Comparison of ENCODE assay signal across 20 mouse cellular contexts in genomic region chr6:144167058-144167457, GRCm38 (mm10).
A peak's percentile ranks its signal among the peaks of the same experiment; 100 is the strongest.
DNase-seq lines count a peak whose midpoint lies in the region; ATAC-seq and TF ChIP-seq lines count a peak whose summit lies in the region.
"Had no signal": no experiment of that assay in that cellular context is flagged by ENCODE, and none has a peak within 500 bp of the region (broad histone marks: within the 10 kb centered on the region; RNA-seq: fewer than 3 reads in every experiment).

No protein-coding gene starts in this region.

- TF ChIP-seq CTCF in left cerebral cortex, adult 2 months (IDR thresholded peaks at IDR 0.05): no peak

- no peak overlapping the region for H3K4me2 ChIP-seq in forebrain, embryonic 12.5 days
- no peak overlapping the region for H3K4me2 ChIP-seq in forebrain, embryonic 16.5 days (ENCODE audit: low read length)
- no peak overlapping the region for H3K4me2 ChIP-seq in hindbrain, embryonic 15.5 days
- H3K4me2 ChIP-seq in midbrain, embryonic 16.5 days (ENCODE audit: low read length): no peak overlapping the region

- H3K36me3 ChIP-seq in forebrain, embryonic 12.5 days (replicated peaks): no peaks in the 10 kb centered on the region
- H3K36me3 ChIP-seq in forebrain, embryonic 16.5 days (ENCODE audit: control insufficient read depth, insufficient read depth): no peaks in the 10 kb centered on the region
- H3K36me3 ChIP-seq in hindbrain, embryonic 15.5 days: no peaks in the 10 kb centered on the region
- H3K36me3 ChIP-seq in midbrain, embryonic 16.5 days (ENCODE audit: control insufficient read depth, insufficient read depth, low read length): no peaks in the 10 kb centered on the region
- H3K36me3 ChIP-seq: midbrain, embryonic 12.5 days had no signal

- 0 out of 2 replicates have a peak, but pooled peaks have one; percentile 51 for ATAC-seq in forebrain, embryonic 12.5 days (ENCODE audit: low FRiP score)
- ATAC-seq in forebrain, embryonic 16.5 days: no peak
- ATAC-seq in hindbrain, embryonic 15.5 days (ENCODE audit: low FRiP score, low read depth): peak; percentile 34; the same call in 1 of the 2 replicates
- ATAC-seq in midbrain, embryonic 16.5 days: peak; percentile 66
- ATAC-seq: intestine, postnatal 0 days had no signal

- no peak for DNase-seq in left cerebral cortex, adult 2 months (ENCODE audit: extremely low spot score in 1 of 2, low spot score in 2 of 2)
- DNase-seq in left cerebral cortex, postnatal 36 days (ENCODE audit: low spot score in 2 of 2): no peak
- no peak for DNase-seq in adrenal gland, postnatal 14 days
- DNase-seq: adrenal gland, adult 2 months; cerebellum, postnatal 10 days; embryo, embryonic 11 days; gastrocnemius, postnatal 14 days; liver; lung, adult 18-20 months; right cerebral cortex, postnatal 14 days; thymus, postnatal 14 days had no signal

- H3K4me3 ChIP-seq in forebrain, embryonic 12.5 days (replicated peaks): no peak overlapping the region
- H3K4me3 ChIP-seq in forebrain, embryonic 16.5 days (replicated peaks; ENCODE audit: low read length): no peak overlapping the region
- H3K4me3 ChIP-seq in left cerebral cortex, adult 2 months: no peak overlapping the region
- H3K4me3 ChIP-seq in hindbrain, embryonic 15.5 days: no peak overlapping the region
- no peak overlapping the region for H3K4me3 ChIP-seq in midbrain, embryonic 16.5 days (ENCODE audit: low read depth, low read length)
- H3K4me3 ChIP-seq: layer of hippocampus, adult 2 months; midbrain, embryonic 12.5 days had no signal

- no peak overlapping the region for H3K27ac ChIP-seq in forebrain, embryonic 12.5 days
- H3K27ac ChIP-seq in forebrain, embryonic 16.5 days (ENCODE audit: low read length): no peak overlapping the region
- 0 out of 2 replicates have a peak overlapping the region, but pooled peaks have one; percentile 1 for H3K27ac ChIP-seq in left cerebral cortex, adult 2 months
- no peak overlapping the region for H3K27ac ChIP-seq in hindbrain, embryonic 15.5 days (replicated peaks)
- H3K27ac ChIP-seq in midbrain, embryonic 16.5 days (ENCODE audit: low read length): no peak overlapping the region
- H3K27ac ChIP-seq: stomach, postnatal 0 days had no signal

- H3K4me1 ChIP-seq in forebrain, embryonic 12.5 days: peaks cover 46% of the 10 kb centered on the region
- H3K4me1 ChIP-seq in forebrain, embryonic 16.5 days (replicated peaks; ENCODE audit: control insufficient read depth, insufficient read depth, low read length): peaks cover 26% of the 10 kb centered on the region
- peaks cover 16% of the 10 kb centered on the region for H3K4me1 ChIP-seq in hindbrain, embryonic 15.5 days (replicated peaks)
- H3K4me1 ChIP-seq in midbrain, embryonic 16.5 days (ENCODE audit: control insufficient read depth, insufficient read depth, low read length): peaks cover 9% of the 10 kb centered on the region

- 95% methylated on average over 7 of the region's 7 CpGs for WGBS in forebrain, embryonic 12.5 days
- WGBS in forebrain, embryonic 16.5 days: 98% methylated on average over 7 of the region's 7 CpGs
- WGBS in hindbrain, embryonic 15.5 days: 96% methylated on average over 7 of the region's 7 CpGs
- 97% methylated on average over 7 of the region's 7 CpGs for WGBS in midbrain, embryonic 16.5 days

- no peaks in the 10 kb centered on the region for H3K27me3 ChIP-seq in forebrain, embryonic 12.5 days
- H3K27me3 ChIP-seq in forebrain, embryonic 16.5 days (replicated peaks; ENCODE audit: control insufficient read depth, insufficient read depth, low read length): no peaks in the 10 kb centered on the region
- H3K27me3 ChIP-seq in hindbrain, embryonic 15.5 days: no peaks in the 10 kb centered on the region
- H3K27me3 ChIP-seq in midbrain, embryonic 16.5 days (ENCODE audit: control insufficient read depth, insufficient read depth, low read depth, low read length): no peaks in the 10 kb centered on the region
- H3K27me3 ChIP-seq: CH12.LX; midbrain, embryonic 12.5 days had no signal

- no peak overlapping the region for H3K9ac ChIP-seq in forebrain, embryonic 12.5 days
- no peak overlapping the region for H3K9ac ChIP-seq in forebrain, embryonic 16.5 days (replicated peaks; ENCODE audit: low read depth, low read length)
- no peak overlapping the region for H3K9ac ChIP-seq in hindbrain, embryonic 15.5 days
- no peak overlapping the region for H3K9ac ChIP-seq in midbrain, embryonic 16.5 days (ENCODE audit: low read depth, low read length)

- no peaks in the 10 kb centered on the region for H3K9me3 ChIP-seq in forebrain, embryonic 12.5 days
- H3K9me3 ChIP-seq in forebrain, embryonic 16.5 days (ENCODE audit: control insufficient read depth, low read length): no peaks in the 10 kb centered on the region
- H3K9me3 ChIP-seq in hindbrain, embryonic 15.5 days: no peaks in the 10 kb centered on the region
- no peaks in the 10 kb centered on the region for H3K9me3 ChIP-seq in midbrain, embryonic 16.5 days (replicated peaks; ENCODE audit: control insufficient read depth, low read length, poor library complexity, severe bottlenecking)
- H3K9me3 ChIP-seq: midbrain, embryonic 12.5 days had no signal

- intact Hi-C loops in left cerebral cortex, adult 2 months (cut with DNase I): no loop called here
- intact Hi-C loops in left cerebral cortex, postnatal 36 days (cut with DNase I): no loop called here
